ENCODE assay signal across 15 mouse cellular contexts in the genomic region with DNA sequence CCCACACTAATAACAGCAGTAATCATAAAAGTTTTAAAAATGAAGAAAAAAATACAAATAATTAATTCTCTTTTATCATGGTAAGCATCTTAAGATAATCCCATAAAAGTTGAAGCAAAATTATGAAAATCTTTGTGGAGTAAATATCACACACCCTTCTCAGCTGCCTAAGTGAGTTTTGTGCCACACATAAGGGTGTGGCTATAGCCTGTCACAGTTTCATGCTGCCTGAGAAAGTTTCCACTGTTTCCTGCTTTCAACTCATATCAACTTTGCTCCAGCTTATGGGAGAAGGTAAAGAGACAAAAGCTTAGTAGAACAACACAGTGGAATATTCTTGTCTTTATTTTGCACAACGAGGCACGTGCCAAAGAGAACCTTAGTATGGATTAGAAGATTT.
"Had no signal": no experiment of that assay in that cellular context is flagged by ENCODE, and none has a peak within 500 bp of the region (broad histone marks: within the 10 kb centered on the region; RNA-seq: fewer than 3 reads in every experiment).

No protein-coding gene starts in this region.

- H3K27me3 ChIP-seq: neural tube, embryonic 12.5 days; neural tube, embryonic 13.5 days; neural tube, embryonic 15.5 days had no signal

- H3K4me1 ChIP-seq: neural tube, embryonic 12.5 days; neural tube, embryonic 13.5 days had no signal

- H3K36me3 ChIP-seq: neural tube, embryonic 12.5 days; neural tube, embryonic 13.5 days; neural tube, embryonic 15.5 days had no signal

- DNase-seq: retina, postnatal 1 day; right cerebral cortex, adult 18-20 months; right cerebral cortex, postnatal 14 days; right cerebral cortex, postnatal 25 days; right cerebral cortex, postnatal 4 days; spleen, adult 18-20 months; thymus, adult 18-20 months; thymus, adult 2 months; thymus, postnatal 14 days; thymus, postnatal 25 days; thymus, postnatal 36 days; thymus, postnatal 4 days had no signal

- H3K9ac ChIP-seq: neural tube, embryonic 12.5 days; neural tube, embryonic 13.5 days; neural tube, embryonic 15.5 days had no signal

- H3K27ac ChIP-seq: neural tube, embryonic 12.5 days; neural tube, embryonic 13.5 days; neural tube, embryonic 15.5 days had no signal

- H3K4me3 ChIP-seq: neural tube, embryonic 12.5 days; neural tube, embryonic 13.5 days; neural tube, embryonic 15.5 days had no signal

- H3K4me2 ChIP-seq: neural tube, embryonic 12.5 days; neural tube, embryonic 13.5 days; neural tube, embryonic 15.5 days had no signal

- H3K9me3 ChIP-seq: neural tube, embryonic 12.5 days; neural tube, embryonic 13.5 days; neural tube, embryonic 15.5 days had no signal
